Mouse (Mus musculus): ENCODE measurements around the gene Tnfaip8l3.

DNA sequence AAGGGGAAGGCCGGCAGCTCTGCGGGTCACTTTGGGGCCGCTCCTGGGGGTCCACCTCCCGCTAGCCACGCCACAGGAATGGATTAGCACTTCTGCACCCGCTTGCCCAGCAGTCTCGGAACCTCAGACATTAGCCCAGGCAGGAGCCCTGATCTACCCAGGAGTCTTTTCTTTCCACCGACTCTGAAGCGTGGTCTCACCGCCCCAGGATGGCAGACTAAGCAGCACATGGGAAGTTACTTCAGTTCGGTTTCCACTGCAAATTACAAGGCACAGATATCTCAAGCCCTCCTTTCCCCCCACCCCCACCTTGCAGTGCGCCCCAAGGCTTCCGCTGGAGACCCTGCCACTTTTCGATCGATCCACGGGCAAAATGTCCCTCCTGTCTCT lies 551 bp downstream of the Tnfaip8l3 start:
- TF ChIP-seq POLR2A (IDR thresholded peaks at IDR 0.05; ENCODE audit: low read depth, low read length) (no peak), EP300 (IDR thresholded peaks at IDR 0.05; ENCODE audit: low read length) (no peak), MXI1 (IDR thresholded peaks at IDR 0.05; ENCODE audit: low read depth, low read length) (no peak), KAT2A (IDR thresholded peaks at IDR 0.05; ENCODE audit: insufficient replicate concordance, low read length) (no peak), E2F4 (IDR thresholded peaks at IDR 0.05; ENCODE audit: insufficient replicate concordance, low read depth, low read length) (no peak), TCF12 (IDR thresholded peaks at IDR 0.05; ENCODE audit: low read depth, low read length) (no peak), RAD21 (IDR thresholded peaks at IDR 0.05; ENCODE audit: low read depth, low read length) (no peak), CTCF (conservative IDR thresholded peaks at IDR 0.05 in 1 of 2, IDR thresholded peaks at IDR 0.05 in 1 of 2; ENCODE audit: low read depth in 2 of 2, low read length in 2 of 2) (no peak), GABPA (IDR thresholded peaks at IDR 0.05; ENCODE audit: insufficient replicate concordance, low read depth, low read length) (no peak)

Measured in CH12.LX (cell line).